Mouse (Mus musculus): ENCODE measurements at regions not wholly inside any gene's neighbourhood (a gene's known extent, or its start where the extent isn't known, plus 50 kb on each side); places are given as distances from the start of the nearest gene placed in this dataset.

DNA sequence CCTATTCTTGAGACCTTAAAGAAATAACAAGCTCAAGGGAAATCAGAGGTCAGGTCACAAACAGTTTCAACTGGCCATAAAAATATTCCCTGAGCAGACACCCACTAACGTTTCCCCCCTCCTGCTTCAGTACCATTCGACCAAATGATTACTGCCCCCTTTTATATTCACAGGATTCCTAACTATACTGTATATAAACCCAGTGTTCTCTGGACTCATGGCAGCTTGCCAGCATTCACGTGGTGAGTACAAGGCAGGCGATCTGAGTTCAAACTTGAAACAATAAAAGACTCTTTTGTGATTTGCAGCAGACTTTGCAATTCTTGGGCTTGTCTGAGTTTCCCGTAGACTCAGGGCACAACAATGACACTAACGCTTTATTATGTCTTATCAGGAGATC is 989.0 kb upstream of the H2afb3 start:
- H3K4me1 ChIP-seq = no peaks in the 10 kb centered on the region
- ATAC-seq (ENCODE audit: low FRiP score) = no peak
- no peak overlapping the region for H3K4me2 ChIP-seq
- H3K4me3 ChIP-seq (replicated peaks) = no peak overlapping the region
- 58% methylated on average over 6 of the region's 6 CpGs for WGBS
- no peak overlapping the region for H3K9ac ChIP-seq
- H3K27ac ChIP-seq = no peak overlapping the region
- no peaks in the 10 kb centered on the region for H3K36me3 ChIP-seq (replicated peaks)
- no peaks in the 10 kb centered on the region for H3K9me3 ChIP-seq
- no peaks in the 10 kb centered on the region for H3K27me3 ChIP-seq

DNA sequence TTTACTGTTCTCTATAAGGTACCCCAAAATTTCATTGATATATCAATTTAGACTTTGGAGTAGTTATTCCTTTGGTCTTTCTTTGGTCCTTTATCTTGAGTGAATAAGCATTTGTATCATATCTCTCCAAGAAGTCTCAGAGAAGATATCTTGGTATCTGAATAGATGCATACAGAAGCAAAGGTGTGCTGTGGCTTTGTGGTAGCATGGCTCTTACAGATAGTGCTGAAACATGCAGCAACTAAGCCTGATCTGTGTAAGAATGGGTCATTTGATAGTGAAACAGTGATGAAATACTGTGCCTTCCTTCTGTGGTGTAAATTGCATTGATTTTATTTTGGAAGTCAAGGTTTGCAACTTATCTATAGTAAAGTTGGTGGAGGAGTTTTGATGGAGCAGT is 978.3 kb upstream of the H2afb3 start:
- no peaks in the 10 kb centered on the region for H3K9me3 ChIP-seq

DNA sequence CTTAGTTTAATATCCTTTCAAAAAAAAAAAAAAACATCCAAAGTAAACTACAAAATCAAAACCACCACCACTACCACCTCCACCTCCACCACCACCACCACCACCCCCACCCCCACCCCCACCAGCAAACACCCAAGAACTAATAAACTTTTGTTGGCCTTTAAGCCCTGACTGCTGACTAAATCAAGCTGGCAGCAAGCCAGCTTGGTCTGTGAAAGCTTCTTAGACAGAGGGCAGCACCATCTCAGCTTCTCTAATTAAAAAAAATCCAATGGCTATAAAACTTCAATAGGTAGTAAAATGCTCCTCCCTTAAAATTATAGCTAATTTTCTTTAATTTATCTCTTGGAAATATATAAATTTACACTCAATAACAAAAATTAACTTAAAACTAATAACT is 957.2 kb upstream of the H2afb3 start:
- Histone ChIP-seq H3K27ac (no peak overlapping the region), H3K4me2 (no peak overlapping the region), H3K36me3 (replicated peaks) (no peaks in the 10 kb centered on the region), H3K4me3 (replicated peaks) (no peak overlapping the region), H3K4me1 (no peaks in the 10 kb centered on the region), H3K9me3 (no peaks in the 10 kb centered on the region), H3K27me3 (no peaks in the 10 kb centered on the region), H3K9ac (no peak overlapping the region)
- no peak for ATAC-seq (ENCODE audit: low FRiP score)

More for the DNA sequence above, 978.3 kb upstream of the H2afb3 start:
- Histone ChIP-seq H3K4me3 (replicated peaks) (no peak overlapping the region), H3K27me3 (no peaks in the 10 kb centered on the region), H3K4me2 (no peak overlapping the region), H3K27ac (no peak overlapping the region), H3K4me1 (no peaks in the 10 kb centered on the region), H3K36me3 (replicated peaks) (no peaks in the 10 kb centered on the region), H3K9ac (no peak overlapping the region)
- ATAC-seq (ENCODE audit: low FRiP score) = no peak

DNA sequence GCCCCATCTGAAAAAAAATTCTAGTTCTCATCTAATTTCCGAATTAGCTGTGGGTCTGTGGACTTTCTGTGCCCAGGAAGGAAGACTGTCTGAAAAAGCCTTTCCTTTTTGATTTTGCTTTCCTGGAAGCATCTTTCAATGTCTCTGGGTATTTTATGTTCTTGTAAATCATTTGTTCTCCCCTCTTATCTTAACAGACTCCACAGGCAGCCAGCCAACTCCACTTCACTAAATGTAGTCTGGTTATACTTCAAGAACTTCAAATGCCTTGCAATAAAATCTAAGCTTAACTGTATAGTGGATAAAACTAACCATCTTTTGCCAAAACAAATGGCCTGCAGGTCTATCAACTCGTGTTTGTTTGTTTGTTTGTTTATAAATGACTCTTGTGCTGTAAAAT is 956.7 kb upstream of the H2afb3 start:
- H3K4me1 ChIP-seq = no peaks in the 10 kb centered on the region
- H3K9ac ChIP-seq = no peak overlapping the region
- no peaks in the 10 kb centered on the region for H3K27me3 ChIP-seq
- no peak overlapping the region for H3K4me2 ChIP-seq
- no peak overlapping the region for H3K27ac ChIP-seq
- no peaks in the 10 kb centered on the region for H3K9me3 ChIP-seq
- H3K4me3 ChIP-seq (replicated peaks) = no peak overlapping the region
- ATAC-seq (ENCODE audit: low FRiP score) = no peak
- WGBS = 74% methylated on average over 2 of the region's 2 CpGs
- no peaks in the 10 kb centered on the region for H3K36me3 ChIP-seq (replicated peaks)

DNA sequence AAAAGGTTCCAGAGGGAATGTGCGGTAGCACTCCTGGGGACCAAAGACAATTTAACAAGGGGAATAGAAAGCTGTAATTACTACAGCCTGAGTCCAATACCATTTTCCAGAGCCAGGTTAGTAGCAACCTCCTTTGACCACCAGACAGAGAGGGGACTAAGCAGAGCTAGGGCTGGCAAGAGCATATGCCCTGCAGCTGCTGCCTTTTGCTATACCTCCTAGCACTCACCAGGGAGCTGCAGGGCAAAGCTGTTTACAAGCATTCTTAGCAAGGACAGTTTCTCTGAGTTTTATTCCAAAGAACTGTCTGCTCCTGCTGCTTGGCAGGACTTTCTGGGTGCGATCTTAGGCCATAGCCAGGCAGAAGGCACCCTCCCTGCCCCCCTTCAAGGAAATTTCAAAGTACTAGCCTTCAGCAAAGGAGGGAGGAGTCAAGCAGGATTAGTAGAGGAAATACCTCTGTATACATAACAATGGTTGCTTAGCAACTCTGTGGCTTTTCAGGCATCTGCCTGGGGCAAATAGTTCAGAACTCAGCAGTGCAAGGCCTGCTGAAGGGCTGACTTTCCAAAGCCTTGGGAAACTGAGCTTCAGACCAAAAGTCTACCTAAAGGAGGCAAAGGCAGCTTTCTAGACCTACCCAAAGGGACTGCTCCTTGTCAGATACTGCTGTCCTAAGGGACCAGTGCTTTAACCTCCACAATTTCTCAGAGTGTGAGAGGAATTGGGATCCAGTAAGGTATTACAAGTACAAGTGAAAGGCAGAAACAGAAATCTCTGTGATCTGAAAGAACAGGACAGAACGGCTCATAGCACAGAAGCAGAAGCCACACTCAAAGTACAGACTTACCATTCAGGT is 919.5 kb upstream of the H2afb3 start:
- Histone ChIP-seq H3K4me1 (peaks cover 5% of the 10 kb centered on the region; the same call in 1 of the 2 replicates), H3K36me3 (replicated peaks) (no peaks in the 10 kb centered on the region), H3K9ac (no peak overlapping the region), H3K9me3 (no peaks in the 10 kb centered on the region), H3K4me2 (no peak overlapping the region), H3K4me3 (replicated peaks) (no peak overlapping the region), H3K27me3 (no peaks in the 10 kb centered on the region), H3K27ac (no peak overlapping the region)
- WGBS = 24% methylated on average over 3 of the region's 3 CpGs
- ATAC-seq (ENCODE audit: low FRiP score) = peak; percentile 76; the same call in 1 of the 2 replicates

Data from forebrain, embryonic 12.5 days (tissue).